Mouse (Mus musculus): ENCODE measurements around the gene Cpeb3. TPM values are rescaled to one million over a fixed set of nuclear protein-coding genes. Genes with fewer than 3 reads are reported as not detected.

The Cpeb3 gene
- polyA plus RNA-seq, 1 experiment from 2014 or later: 1.2 TPM

DNA sequence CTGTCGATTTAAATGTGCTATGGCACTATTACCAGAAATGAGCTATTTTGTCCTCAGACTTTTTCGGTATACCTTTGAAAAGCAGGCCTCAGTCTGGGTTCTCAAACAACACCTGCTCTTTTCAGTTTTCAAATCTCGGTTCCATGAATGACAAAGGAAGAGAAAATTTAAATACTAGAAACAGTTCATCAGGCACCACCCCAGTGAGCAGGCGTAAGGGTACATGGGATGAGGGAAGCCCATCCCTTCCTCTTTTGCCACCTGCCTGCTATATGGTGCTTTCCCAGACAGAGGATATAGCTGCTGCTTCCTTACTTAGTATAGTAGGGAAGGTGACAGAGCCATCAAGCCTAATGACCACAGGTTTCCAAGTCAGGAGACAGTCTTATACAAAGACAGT is 74.7 kb downstream of the Cpeb3 start:
- H3K9me3 ChIP-seq (ENCODE audit: control insufficient read depth, low read length): no peaks in the 10 kb centered on the region

DNA sequence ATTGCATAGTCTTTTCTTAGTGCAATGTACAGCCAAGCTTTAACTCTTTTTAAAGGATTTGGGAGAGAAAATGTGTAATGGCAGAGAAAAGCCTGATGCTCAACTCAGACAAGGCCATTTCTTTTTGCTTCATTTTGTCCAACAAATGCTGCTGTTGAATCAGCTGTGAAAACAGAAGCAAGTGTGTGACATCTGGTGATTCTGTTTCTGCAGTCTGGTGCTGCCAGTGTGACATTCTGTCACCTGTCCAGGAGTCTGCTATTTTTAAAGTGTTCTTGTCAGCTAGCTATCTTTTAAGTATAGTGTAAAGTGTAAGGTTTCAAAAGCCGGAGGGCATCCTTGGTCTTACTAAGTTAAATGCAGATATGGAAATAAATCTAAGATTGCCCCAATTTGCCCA is 76.7 kb downstream of the Cpeb3 start:
- H3K9ac ChIP-seq (ENCODE audit: low read length): no peak overlapping the region
- DNase-seq (ENCODE audit: low spot score) (no peak), ATAC-seq (ENCODE audit: low FRiP score, low TSS enrichment) (no peak)
- H3K36me3 ChIP-seq (ENCODE audit: control insufficient read depth, insufficient read depth, low read length): no peaks in the 10 kb centered on the region
- H3K9me3 ChIP-seq (ENCODE audit: control insufficient read depth, low read length): no peaks in the 10 kb centered on the region
- no peak for TF ChIP-seq EP300 (optimal IDR thresholded peaks at IDR 0.05)
- TF ChIP-seq CTCF (IDR thresholded peaks at IDR 0.05; ENCODE audit: low read depth): no peak
- no peak overlapping the region for H3K4me2 ChIP-seq (replicated peaks; ENCODE audit: low read depth)
- H3K4me3 ChIP-seq (ENCODE audit: low read depth, low read length): no peak overlapping the region
- H3K4me1 ChIP-seq (replicated peaks; ENCODE audit: control insufficient read depth, insufficient read depth): no peaks in the 10 kb centered on the region
- 72% methylated on average over 1 of the region's 1 CpGs for WGBS
- no peaks in the 10 kb centered on the region for H3K27me3 ChIP-seq (ENCODE audit: control insufficient read depth, insufficient read depth, low read length)
- no peak overlapping the region for H3K27ac ChIP-seq (replicated peaks)

More for the DNA sequence above, 74.7 kb downstream of the Cpeb3 start:
- H3K4me1 ChIP-seq (replicated peaks; ENCODE audit: control insufficient read depth, insufficient read depth): no peaks in the 10 kb centered on the region
- H3K27ac ChIP-seq (replicated peaks): no peak overlapping the region
- H3K4me2 ChIP-seq (replicated peaks; ENCODE audit: low read depth): no peak overlapping the region
- no peak for TF ChIP-seq CTCF (IDR thresholded peaks at IDR 0.05; ENCODE audit: low read depth)
- TF ChIP-seq EP300 (optimal IDR thresholded peaks at IDR 0.05): no peak
- WGBS: 78% methylated on average over 4 of the region's 4 CpGs
- no peak overlapping the region for H3K4me3 ChIP-seq (ENCODE audit: low read depth, low read length)
- ATAC-seq (ENCODE audit: low FRiP score, low TSS enrichment): no peak
- DNase-seq (ENCODE audit: low spot score): no peak
- no peaks in the 10 kb centered on the region for H3K27me3 ChIP-seq (ENCODE audit: control insufficient read depth, insufficient read depth, low read length)
- H3K36me3 ChIP-seq (ENCODE audit: control insufficient read depth, insufficient read depth, low read length): no peaks in the 10 kb centered on the region
- no peak overlapping the region for H3K9ac ChIP-seq (ENCODE audit: low read length)

DNA sequence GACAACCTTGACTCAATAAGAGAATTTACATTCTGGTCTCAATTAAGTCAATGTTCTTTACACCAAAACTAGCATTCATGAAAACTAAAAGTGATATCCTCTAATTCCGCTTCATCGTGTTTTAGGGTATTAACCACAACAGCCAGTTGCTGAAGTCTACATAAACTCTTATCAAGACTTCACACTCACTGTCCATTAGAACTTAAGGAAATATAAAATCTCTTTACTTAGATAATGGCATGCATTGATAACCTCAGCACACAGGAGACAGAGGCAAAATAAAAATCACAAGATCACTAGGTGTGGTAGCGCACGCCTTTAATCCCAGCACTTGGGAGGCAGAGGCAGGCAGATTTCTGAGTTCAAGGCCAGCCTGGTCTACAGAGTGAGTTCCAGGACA is 79.9 kb downstream of the Cpeb3 start:
- Histone ChIP-seq H3K4me1 (replicated peaks; ENCODE audit: control insufficient read depth, insufficient read depth) (no peaks in the 10 kb centered on the region), H3K36me3 (ENCODE audit: control insufficient read depth, insufficient read depth, low read length) (no peaks in the 10 kb centered on the region), H3K4me3 (ENCODE audit: low read depth, low read length) (no peak overlapping the region), H3K9me3 (ENCODE audit: control insufficient read depth, low read length) (no peaks in the 10 kb centered on the region), H3K27me3 (ENCODE audit: control insufficient read depth, insufficient read depth, low read length) (no peaks in the 10 kb centered on the region), H3K27ac (replicated peaks) (no peak overlapping the region), H3K4me2 (replicated peaks; ENCODE audit: low read depth) (no peak overlapping the region), H3K9ac (ENCODE audit: low read length) (no peak overlapping the region)
- TF ChIP-seq EP300 (optimal IDR thresholded peaks at IDR 0.05): no peak
- TF ChIP-seq CTCF (IDR thresholded peaks at IDR 0.05; ENCODE audit: low read depth): no peak
- 94% methylated on average over 4 of the region's 4 CpGs for WGBS
- ATAC-seq (ENCODE audit: low FRiP score, low TSS enrichment): no peak
- no peak for DNase-seq (ENCODE audit: low spot score)

DNA sequence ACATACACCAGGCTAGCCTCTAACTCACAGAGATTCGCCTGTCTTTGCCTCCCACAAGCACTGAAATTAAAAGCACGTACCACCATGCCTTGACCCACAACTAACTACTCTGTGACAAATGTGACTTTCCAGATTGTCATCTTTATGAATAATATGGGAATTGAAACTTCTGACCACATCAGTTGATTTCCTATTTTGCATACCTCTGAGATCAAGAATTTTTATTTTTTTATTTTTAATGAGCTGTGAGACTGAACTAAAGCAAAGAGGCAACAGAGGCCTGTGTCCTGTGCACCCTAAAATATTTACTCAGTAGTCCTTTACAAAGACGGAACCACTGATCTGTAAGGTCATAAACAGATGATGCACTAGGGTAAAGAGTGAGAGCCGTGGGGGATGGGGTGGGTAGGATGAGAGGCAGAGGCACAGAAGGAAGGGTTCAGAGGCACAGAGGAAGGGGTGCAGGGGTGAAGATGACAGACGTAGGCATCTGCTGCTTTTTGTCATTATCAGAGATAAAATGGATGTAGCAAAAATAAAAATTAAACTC is 81.3 kb downstream of the Cpeb3 start:
- no peak overlapping the region for H3K4me2 ChIP-seq (replicated peaks; ENCODE audit: low read depth)
- no peaks in the 10 kb centered on the region for H3K4me1 ChIP-seq (replicated peaks; ENCODE audit: control insufficient read depth, insufficient read depth)
- no peaks in the 10 kb centered on the region for H3K9me3 ChIP-seq (ENCODE audit: control insufficient read depth, low read length)
- DNase-seq (ENCODE audit: low spot score) (no peak), ATAC-seq (ENCODE audit: low FRiP score, low TSS enrichment) (no peak)
- H3K4me3 ChIP-seq (ENCODE audit: low read depth, low read length): no peak overlapping the region
- WGBS: 74% methylated on average over 5 of the region's 5 CpGs
- no peaks in the 10 kb centered on the region for H3K36me3 ChIP-seq (ENCODE audit: control insufficient read depth, insufficient read depth, low read length)
- H3K9ac ChIP-seq (ENCODE audit: low read length): no peak overlapping the region
- H3K27ac ChIP-seq (replicated peaks): no peak overlapping the region
- no peak for TF ChIP-seq CTCF (IDR thresholded peaks at IDR 0.05; ENCODE audit: low read depth)
- TF ChIP-seq EP300 (optimal IDR thresholded peaks at IDR 0.05): no peak
- no peaks in the 10 kb centered on the region for H3K27me3 ChIP-seq (ENCODE audit: control insufficient read depth, insufficient read depth, low read length)

DNA sequence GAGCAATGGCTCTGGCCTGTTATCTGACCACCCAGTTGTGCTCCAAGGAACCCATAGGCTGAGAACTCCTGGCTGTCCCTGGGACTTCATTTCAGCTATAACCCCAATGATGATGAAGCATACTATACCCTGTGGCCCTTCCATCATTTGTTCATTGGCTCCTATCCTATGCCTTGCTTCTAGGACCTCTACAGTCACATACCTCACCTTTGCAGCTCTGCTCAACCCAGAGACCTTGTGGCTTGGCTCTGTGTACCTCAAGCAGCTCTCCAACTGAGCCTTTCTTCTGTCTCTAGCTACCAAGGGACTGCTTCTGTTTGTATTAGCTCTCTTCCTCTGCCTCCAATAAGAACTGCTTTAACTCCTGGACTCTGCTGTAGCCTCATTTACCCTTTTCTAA is 83.4 kb downstream of the Cpeb3 start:
- Histone ChIP-seq H3K4me3 (ENCODE audit: low read depth, low read length) (no peak overlapping the region), H3K9me3 (ENCODE audit: control insufficient read depth, low read length) (no peaks in the 10 kb centered on the region), H3K9ac (ENCODE audit: low read length) (no peak overlapping the region), H3K4me2 (replicated peaks; ENCODE audit: low read depth) (no peak overlapping the region), H3K36me3 (ENCODE audit: control insufficient read depth, insufficient read depth, low read length) (no peaks in the 10 kb centered on the region), H3K27me3 (ENCODE audit: control insufficient read depth, insufficient read depth, low read length) (no peaks in the 10 kb centered on the region), H3K27ac (replicated peaks) (no peak overlapping the region), H3K4me1 (replicated peaks; ENCODE audit: control insufficient read depth, insufficient read depth) (no peaks in the 10 kb centered on the region)
- ATAC-seq (ENCODE audit: low FRiP score, low TSS enrichment): no peak
- DNase-seq (ENCODE audit: low spot score): no peak
- no peak for TF ChIP-seq EP300 (optimal IDR thresholded peaks at IDR 0.05)
- TF ChIP-seq CTCF (IDR thresholded peaks at IDR 0.05; ENCODE audit: low read depth): no peak

DNA sequence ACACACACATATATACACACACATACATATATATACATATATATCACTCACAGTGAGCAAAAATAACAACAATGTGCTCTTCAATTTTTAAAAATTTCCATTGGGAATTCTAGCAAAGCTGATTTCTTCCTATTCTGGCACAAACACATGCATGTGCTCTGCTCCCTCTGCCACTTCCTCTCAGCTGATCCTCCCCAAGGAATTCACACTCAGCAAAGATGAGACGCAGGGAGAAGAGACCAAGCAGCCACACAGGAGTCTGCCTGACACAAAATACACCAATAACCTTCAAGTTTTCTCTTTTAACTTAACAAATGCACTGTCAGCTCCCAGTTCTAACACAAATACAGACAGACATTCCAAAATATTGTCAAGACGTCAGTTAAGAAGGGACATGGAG is 89.1 kb downstream of the Cpeb3 start:
- no peaks in the 10 kb centered on the region for H3K36me3 ChIP-seq (ENCODE audit: control insufficient read depth, insufficient read depth, low read length)
- no peak for ATAC-seq (ENCODE audit: low FRiP score, low TSS enrichment)
- no peak for DNase-seq (ENCODE audit: low spot score)
- H3K4me1 ChIP-seq (replicated peaks; ENCODE audit: control insufficient read depth, insufficient read depth): no peaks in the 10 kb centered on the region
- H3K27ac ChIP-seq (replicated peaks): no peak overlapping the region
- 59% methylated on average over 2 of the region's 2 CpGs for WGBS
- no peak overlapping the region for H3K4me2 ChIP-seq (replicated peaks; ENCODE audit: low read depth)
- H3K9me3 ChIP-seq (ENCODE audit: control insufficient read depth, low read length): no peaks in the 10 kb centered on the region
- TF ChIP-seq EP300 (optimal IDR thresholded peaks at IDR 0.05) (no peak), CTCF (IDR thresholded peaks at IDR 0.05; ENCODE audit: low read depth) (no peak)
- H3K4me3 ChIP-seq (ENCODE audit: low read depth, low read length): no peak overlapping the region
- H3K27me3 ChIP-seq (ENCODE audit: control insufficient read depth, insufficient read depth, low read length): no peaks in the 10 kb centered on the region
- no peak overlapping the region for H3K9ac ChIP-seq (ENCODE audit: low read length)
